Mouse (Mus musculus) skeletal muscle tissue, adult 2 months (tissue): ENCODE measurements at regions not wholly inside any gene's neighbourhood (a gene's known extent, or its start where the extent isn't known, plus 50 kb on each side); places are given as distances from the start of the nearest gene placed in this dataset.

ENCODE experiments used
- DNase-seq: peaks from one replicate; pipeline ENCODE4 v3.0.0-alpha.2; 2012; ENCODE audit warnings: low read depth, low spot score

DNA sequence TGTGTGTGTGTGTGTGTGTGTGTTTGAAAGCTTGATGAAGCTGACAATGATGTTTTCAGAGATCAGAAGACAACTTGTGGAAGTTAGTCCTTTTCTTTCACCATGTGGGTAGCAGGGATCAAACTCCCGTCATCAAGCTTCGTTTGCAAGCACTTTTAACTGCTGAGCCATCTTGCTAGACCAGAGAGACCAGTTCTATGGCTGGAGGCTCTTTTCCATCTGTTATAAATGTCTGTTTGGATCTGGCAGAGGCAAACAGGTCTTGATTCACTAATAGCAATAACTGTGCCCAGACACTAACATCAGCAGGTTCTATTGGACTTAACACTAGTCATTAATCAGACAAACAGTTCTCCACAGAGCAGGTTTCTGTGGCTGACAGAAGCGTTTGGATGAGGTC is 150.1 kb upstream of the Stmnd1 start:
- peak; percentile 4 for DNase-seq

DNA sequence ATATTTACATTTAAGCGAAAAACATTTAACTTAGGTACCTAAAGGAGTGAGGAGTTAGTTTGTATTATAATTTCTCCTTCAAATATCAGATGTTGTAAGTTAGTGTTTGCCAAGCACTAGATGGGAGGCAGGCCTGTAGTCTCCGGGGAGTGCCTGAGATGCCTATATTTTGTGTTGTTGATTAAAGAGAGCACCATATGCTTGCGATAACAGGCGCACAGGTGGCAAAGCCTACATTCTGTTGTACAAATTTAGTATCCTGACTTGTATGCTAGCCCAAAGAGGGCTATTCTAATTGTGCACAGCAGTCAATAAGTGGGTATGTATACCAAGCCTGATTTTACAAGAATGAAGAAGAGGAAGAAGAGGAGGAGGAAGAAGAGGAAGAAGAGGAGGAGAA is 151.8 kb upstream of the Atxn1 start:
- DNase-seq: no peak

DNA sequence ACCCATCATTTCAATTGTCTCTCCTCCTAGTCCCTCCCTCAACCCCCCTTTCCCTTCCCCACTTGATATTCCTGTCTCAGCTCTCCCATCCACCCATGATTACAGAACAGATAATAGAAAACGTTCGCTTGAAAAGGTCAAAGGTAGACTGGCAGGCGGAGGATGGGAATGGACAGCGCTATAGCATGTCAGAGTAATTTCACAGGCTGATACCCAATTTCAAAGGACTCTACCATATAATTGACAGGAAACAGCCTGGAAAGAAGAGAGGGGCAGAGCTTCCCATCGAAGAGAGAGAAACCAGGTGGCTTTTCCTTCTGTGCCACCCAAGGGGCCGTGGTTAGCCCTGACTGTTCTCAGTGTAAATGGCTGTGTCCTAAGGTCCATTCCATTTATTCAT is 140.2 kb upstream of the Atxn1 start:
- no peak for DNase-seq

DNA sequence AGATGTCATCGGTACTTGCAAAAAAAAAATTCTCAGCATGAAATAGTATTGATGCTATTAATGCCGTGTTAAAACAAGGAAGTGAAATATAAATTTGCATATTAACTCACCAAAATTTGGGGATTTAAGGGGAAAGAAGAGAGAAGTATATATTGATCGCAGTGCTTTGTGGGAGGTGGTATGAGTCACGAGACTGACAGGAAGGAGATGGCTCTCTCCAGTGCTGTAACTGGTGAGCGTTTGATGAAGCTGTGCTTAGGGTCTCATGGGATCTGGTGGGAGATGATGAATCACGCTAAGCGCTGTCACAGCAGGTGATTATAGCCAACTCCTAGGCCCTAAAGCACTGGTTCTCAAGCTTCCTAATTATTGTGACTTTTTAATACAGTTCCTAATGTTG is 133.8 kb upstream of the Atxn1 start:
- no peak for DNase-seq

DNA sequence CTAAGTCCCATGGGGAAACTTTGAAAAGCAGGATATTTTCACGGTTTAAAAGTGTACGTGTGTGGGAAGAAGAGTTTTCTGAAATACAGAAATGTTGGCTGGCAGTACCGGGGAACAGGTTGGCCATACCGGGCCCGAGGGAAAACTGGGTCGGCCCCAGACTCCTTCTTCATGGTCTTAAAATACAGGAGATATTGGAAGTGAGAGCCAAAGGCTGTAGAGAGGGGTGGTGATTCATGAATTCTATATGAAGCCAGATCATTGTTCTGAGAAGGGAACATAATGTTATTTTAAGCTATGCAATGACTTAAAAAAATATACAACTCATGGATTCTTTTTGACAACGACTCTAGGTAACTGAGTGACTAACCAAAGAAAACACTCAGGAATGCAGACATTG is 133.3 kb upstream of the Atxn1 start:
- no peak for DNase-seq

DNA sequence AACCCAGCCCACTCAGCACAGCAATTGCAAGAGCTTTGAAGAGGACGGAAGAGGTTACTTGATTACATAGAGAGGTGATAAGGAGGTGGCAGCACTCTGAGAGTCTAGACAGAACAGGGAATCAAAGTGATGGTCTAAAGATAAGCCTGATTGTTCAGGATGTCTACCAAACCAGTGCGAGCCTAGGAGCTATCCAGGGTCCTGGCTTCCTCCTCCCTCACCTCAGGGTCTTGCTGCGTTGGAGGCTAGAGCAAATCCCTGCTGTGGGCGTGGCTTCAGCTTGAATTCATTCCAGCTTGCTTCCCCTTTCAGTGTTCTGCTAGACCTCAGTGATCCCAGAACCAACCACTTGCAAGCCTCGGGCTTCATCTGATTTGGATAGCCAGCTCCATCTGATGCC is 132.2 kb upstream of the Atxn1 start:
- no peak for DNase-seq

DNA sequence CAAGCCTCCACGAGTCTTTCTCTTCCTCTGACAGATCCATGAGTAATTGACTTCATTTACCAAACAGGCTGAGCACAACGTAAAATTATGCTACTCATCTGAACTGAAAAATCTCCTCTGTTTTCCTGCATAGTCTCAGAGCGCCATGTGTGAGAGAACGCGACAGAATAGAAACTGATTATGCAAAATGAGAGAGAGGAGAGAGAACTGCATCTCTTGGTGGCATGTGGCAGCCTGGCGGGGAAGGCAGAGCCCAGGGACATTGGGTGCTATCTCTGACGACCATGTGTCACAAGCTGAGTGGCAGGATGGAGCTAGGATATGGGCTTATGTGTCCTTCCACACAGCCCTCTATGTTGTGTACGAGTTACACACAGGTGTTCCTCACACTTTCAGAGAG is 131.6 kb upstream of the Atxn1 start:
- DNase-seq: no peak

DNA sequence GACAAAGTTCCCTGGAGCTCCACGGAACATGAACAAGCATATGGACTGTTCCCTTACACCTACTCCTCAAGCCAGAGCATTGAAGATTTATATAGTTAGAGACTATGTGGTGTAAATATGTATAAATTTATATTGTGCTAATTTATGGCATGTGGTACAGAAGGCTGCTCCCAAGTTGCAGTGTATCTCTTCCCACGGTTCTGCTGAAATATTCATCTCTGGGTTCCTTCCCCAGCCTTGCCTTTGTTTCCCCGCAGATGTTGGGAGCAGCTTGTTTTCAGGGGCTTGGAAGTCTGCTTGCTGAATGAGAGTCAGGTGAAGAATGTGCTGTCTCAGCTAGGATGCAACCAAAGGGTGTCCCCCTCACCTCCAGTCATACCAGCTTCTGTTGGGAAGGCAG is 128.0 kb upstream of the Atxn1 start:
- DNase-seq: no peak

DNA sequence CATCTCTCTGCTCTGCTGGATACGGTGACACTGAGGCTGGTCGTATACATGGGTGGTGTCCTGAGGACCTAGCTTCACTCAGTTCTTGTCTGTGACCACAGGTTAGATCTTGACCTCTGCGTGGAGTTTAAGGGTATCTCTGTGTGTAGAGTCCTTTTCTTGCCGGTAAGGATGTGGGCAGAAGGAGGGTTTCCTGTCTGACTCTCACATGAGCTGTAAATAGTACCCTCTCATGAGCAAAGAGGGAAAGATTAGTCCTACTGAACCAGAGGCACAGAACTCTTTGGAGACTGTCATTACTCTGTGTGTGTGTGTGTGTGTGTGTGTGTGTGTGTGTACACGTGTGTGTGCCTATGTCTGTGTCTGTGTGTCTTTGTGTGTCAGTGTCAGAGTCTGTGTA is 126.3 kb upstream of the Atxn1 start:
- DNase-seq: no peak

DNA sequence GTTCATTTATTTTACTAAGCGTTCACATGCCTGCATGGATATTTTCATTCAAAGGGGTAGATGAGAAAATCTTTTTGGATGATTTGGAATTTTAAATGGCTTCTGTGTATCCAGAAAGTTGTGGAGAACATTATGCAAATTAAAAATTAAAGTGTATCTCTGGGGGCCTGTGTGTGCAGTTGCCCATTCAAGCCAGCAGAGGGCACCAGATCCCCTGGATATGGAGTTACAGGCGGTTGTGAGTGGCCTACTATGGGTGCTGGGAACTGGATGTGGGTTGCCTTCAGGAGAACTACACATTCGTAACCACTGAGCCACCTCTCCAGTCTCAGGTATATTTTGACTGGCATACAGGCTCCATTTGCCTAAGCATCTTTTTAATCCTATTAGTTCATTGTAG is 123.4 kb upstream of the Atxn1 start:
- DNase-seq: no peak

DNA sequence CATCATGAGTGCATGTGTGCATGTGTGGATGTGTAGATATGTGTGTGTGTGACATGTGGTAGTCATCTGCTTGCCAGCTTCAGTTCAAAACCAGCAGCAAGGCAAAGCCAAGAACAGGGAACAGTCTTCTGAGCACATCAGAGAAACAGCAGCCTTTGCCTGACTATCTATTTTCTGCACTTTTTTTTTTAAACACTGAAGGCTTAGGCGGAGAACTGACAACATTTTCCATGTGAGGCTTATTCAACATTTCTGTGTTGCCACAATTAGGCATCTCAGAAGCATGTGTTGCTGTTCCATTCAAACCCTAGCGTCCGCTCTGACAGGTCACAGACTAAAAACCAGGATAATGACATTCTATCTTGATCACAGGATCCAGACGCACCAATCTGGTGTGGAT is 122.9 kb upstream of the Atxn1 start:
- no peak for DNase-seq

DNA sequence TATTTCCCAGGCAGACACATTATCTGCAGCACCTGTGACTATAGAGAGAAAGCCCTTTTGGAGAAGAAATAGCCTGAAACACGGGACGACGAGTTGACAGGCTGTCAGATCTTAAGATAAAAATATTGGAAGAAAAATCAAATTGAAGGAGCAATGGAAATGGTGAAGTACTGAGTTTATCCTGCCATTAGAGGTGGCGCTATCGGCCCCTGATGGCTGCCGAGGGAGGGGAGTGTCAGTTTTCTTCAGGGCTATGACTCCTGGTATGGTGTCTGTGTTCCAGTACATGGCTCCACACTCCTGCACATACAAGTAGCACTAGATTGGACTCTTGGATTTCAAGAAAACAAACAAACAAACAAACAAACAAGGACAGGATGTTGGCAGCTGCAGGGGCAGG is 112.1 kb upstream of the Atxn1 start:
- DNase-seq: no peak

DNA sequence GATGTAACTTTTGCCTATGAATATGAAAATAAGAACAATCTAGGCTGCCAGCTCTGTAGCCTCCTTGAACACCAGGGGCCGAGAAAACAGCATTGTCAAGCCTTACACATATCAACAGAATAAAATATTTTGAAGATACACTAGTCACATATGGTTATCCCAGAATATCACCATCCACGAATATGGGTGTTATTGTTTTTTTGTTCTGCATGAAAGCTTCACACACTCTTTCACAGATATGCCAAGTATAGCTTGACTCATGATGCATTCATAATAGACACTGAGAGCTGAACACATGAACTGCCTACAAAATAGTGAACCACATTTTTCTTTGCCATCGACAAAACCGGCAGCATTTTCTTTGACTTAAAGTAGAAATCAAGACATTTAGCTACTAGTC is 106.9 kb upstream of the Atxn1 start:
- no peak for DNase-seq

DNA sequence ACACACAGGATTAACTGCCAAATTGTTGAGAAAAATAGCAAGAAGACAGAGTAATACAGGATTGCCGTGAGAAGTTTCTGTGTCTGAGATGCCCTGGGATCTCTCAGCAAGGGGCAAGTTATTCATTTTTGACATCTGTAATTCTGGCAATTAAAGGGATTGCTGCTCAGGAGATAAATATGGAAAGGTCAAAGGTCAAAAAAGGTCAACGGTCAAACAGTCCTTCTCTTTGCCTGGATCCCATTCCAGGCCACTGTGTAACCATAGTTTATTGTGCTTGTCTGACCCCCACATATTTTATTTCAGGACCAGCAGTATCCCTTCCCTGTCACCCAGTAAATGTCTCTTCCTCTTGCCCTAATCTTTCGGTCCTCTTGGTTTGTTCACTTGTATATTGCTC is 104.8 kb upstream of the Atxn1 start:
- no peak for DNase-seq

DNA sequence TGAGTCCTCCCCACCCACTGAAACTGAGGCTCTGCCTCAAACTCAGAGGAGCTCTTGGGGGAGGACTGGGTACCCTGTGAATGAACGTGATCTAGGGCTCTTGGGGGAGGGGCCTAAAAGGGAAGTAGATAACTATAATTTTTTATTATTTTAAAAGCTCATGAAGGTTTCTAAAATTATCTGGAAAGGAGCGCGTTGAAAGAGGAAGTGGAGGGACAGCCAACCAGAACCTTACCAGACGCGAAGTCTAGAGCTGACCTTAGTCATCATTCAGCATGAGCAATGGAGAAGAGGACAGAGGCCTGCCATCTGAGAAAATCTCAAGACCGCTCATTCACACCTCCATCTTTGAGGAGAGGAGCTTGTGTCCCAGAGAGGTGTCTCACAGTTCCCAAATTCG is 98.0 kb upstream of the Atxn1 start:
- no peak for DNase-seq

DNA sequence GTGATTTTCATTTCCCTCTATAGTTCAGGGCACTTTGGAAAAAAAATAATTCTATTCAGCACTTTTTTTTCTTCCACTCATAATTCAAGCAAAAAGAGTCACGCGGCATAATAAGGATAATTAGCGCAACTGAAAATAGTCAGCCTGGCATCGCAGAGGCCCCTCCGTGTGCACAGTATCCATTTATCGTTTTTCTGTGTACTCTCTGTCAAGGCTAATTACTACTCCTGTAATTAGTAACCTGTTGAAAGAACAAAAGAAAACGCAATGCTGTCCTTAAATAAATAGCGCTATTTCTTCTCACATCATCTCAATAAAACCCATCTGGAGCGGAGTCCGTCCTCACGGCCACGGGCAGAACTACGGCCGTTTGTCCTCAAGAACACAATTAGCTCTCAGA is 95.1 kb upstream of the Atxn1 start:
- no peak for DNase-seq

DNA sequence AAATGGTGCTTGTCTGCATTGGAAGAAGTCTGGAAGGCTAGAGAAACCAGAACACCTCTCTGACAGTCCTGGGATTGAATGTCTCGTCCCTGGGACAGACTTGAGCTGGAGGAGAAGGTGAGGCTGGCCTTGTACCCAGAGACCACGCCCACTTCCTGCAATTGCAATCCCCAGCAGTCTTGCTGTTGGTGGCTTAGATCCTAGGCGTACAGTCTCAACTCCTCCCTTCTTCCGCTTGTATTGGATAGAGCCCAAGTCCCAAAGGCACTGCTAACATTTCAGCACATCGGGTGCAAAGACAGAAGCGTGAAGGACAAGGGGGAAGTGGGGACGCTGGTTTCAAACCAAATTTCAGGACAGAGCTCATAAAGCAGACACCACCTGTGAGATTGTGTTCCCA is 94.1 kb upstream of the Atxn1 start:
- no peak for DNase-seq

DNA sequence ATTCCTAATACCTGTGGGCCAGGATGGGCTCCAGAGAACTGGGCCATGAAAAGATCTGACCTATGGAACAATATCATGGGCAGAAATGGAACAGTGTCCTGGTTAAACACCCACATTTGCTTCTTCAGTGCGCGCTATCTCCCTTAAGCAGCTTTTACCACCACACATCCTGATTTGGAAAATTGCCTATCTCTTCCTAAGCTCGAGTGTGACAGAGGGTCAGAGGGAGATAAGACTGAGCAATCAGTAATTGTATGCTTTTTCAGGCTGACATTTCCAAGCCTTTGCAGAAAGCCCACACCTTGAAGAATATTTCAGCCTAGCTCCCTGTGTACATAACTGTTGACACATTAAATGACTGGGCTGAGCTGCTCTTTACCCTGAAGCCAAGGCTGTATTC is 93.5 kb upstream of the Atxn1 start:
- DNase-seq: no peak

DNA sequence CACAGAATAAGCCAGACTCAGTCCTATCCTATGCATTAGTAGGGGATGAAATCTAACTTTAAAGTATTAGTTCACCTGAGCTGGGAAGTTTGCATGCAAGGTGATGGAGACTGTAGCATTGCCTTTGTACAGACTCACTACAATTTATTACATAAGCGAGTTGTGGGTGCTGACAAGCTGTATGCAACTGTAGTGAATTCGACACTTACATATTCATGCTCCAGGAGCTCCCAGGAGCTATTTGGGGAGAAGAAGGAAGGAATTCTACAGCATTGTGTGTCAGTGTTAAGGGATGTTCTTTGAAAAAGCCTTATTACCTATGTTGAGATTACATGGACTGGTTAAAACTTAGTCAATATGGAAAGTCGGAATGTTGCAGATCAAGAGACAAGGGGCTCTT is 90.6 kb upstream of the Atxn1 start:
- no peak for DNase-seq

DNA sequence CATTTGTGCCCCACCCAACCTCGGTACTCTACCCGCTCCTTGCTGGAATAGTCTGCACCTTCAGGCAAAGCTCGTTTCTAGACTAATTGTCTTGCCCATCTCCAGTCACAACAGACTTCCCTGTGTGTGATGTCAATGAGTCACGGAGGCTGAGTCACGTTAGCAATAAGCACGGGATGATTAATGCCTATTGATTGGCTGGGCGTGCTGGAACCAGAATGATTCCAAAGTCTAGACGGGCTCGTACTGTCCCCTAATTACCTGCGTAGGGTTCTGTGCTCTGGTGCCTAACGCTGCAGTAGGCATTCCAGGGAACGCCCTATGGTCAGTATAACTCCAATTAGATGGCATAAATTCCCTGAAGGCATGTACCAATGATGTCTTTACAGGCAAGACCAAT is 78.8 kb upstream of the Atxn1 start:
- no peak for DNase-seq

DNA sequence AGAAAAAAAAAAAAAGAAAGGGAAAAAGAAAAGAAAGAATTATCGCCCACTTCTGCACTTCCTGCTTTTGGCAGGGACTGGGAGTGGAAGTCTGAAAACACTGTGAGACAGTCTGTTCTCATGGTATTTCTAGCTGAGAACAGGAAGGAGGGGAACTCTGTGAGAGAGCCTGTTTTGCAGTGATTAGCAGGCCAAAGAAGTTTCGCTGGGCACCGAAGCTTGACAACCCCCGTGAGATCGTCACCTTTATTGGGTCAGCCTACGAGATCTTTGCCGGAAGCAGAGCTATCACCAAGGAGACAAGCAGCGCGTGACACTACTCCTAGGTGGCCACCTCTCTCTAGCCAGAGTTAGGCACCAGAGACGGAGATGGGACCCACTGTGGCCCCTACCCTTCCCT is 78.2 kb upstream of the Atxn1 start:
- no peak for DNase-seq

DNA sequence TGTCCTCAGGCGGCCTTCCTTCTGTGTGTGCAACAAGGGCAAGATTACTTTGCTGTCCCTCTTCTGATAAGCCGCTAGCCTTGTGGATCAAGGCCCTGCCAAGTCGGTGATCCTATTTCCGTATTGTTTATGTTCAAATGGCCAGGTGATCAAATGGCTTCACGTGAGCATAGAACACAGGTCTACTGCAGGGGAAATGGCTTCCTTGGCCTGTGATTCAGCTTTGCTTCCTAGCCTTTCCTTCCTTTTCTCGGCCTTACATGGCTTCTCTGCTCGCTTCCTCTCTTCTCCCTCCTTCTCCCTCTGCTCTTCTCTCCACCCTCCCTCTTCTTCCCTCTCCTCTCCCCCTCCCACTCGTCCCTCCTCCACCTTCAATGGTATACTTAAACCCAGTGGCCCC is 77.4 kb upstream of the Atxn1 start:
- no peak for DNase-seq

DNA sequence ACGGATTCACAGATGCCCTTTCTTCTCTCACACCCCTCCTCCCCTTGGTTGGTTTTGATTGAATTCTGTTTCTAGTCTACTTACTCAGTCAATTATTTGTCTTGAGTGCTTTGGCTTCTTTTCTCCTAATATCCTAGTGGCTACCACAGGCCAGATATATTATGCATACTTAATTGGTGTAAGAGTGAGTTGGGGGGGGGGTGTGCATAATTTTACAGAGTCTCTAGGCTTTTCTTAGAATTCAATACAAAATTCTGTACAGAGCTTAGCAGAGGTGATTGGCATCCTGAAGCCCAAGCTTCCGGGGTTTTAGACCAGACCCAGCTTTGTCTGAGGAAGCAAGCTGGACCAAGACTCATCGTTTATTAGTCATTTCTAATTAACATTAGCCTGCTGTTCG is 76.7 kb upstream of the Atxn1 start:
- no peak for DNase-seq

DNA sequence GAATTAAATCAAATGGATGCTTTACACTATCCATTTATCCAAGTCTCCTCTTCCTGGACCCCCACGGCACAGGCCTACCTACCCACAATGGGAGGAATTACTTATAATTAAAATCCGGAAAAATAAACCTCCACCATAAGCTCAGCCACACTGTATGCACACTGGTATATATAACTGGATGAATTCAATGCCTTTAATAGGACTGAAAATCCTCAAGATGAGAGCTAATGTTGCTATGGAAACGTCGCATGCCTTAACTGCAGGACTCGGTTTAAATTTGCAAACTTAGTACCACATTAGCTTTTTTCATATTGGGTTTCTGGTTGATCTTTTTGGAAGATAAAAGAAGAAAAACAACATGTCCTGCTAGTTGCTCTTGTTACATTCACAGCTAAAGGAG is 75.3 kb upstream of the Atxn1 start:
- DNase-seq: no peak
